Mouse (Mus musculus) embryonic stem cell, embryonic (primary cell): ENCODE results near the gene Dcaf11.

Experiments
- CTCF ChIA-PET, 4 experiments: fragments of 300-600 bp in 2 of 4; fragments of 350-600 bp in 2 of 4; sonication (Branson Sonifier 250); formaldehyde crosslinking; loops; one replicate each; lab custom pipeline; 2022; ENCODE audit warnings: inconsistent platforms in 2 of 4; lab: Charles Lee
- POLR2A ChIA-PET, 4 experiments: fragments of 300-600 bp in 2 of 4; fragments of 350-600 bp in 2 of 4; sonication (Branson Sonifier 250); formaldehyde crosslinking; loops; one replicate each; lab custom pipeline; 2022; ENCODE audit warnings: antibody characterized with exemption in 4 of 4, inconsistent platforms in 1 of 4; lab: Charles Lee

Dcaf11 gene

GRCm38 (mm10) chr14:55584702-55585565, 25.1 kb downstream of the Dcaf11 start, which contains the start of gene Emc9:
Gene Emc9, minus strand, starts transcription at chr14:55585302.
- ChIA-PET POLR2A (interaction anchor here (0.5 to 3.5 kb wide), 35 partner anchors 9 to 691 kb away, joined by 3 to 29 read pairs (median 4); partner anchors contain the start of genes A730061H03Rik (in 3 of the 4), Pck2 (in 3 of the 4), Dcaf11 (in 2 of the 4) and Fitm1 (in 2 of the 4)), CTCF (interaction anchor here in 3 of 4 experiments (0.5 to 1.6 kb wide), 11 partner anchors 10 to 411 kb away, joined by 3 to 6 read pairs (median 4); partner anchors contain the start of genes A730061H03Rik (in 1 of the 3) and Fitm1 (in 1 of the 3))

GRCm38 (mm10) chr14:55585566-55585960, 25.8 kb downstream of the Dcaf11 start:
- ChIA-PET CTCF (interaction anchor here in 3 of 4 experiments (0.5 to 1.6 kb wide), 7 partner anchors 10 to 35 kb away, joined by 3 to 6 read pairs (median 3); partner anchors contain the start of genes A730061H03Rik (in 1 of the 3) and Fitm1 (in 1 of the 3)), POLR2A (interaction anchor here in 3 of 4 experiments (0.6 to 3.5 kb wide), 29 partner anchors 10 to 692 kb away, joined by 3 to 29 read pairs (median 5); partner anchors contain the start of genes A730061H03Rik (in 3 of the 3), Pck2 (in 3 of the 3), Dcaf11 (in 2 of the 3) and Cbln3 (in 1 of the 3))

- ChIA-PET POLR2A (interaction anchor here in 3 of 4 experiments (1.3 to 2.1 kb wide), 5 partner anchors 10 to 49 kb away, joined by 4 to 12 read pairs (median 7); partner anchors contain the start of genes A730061H03Rik (in 1 of the 3), Dcaf11 (in 1 of the 3), Fitm1 (in 1 of the 3) and Ipo4 (in 1 of the 3)), CTCF (no interaction called here)
Observed at GRCm38 (mm10) chr14:55586149-55586548, 26.3 kb downstream of the Dcaf11 start.

GRCm38 (mm10) chr14:55589271-55589670, 29.5 kb downstream of the Dcaf11 start:
- ChIA-PET CTCF (no interaction called here), POLR2A (interaction anchor here in 3 of 4 experiments (1.5 to 7.7 kb wide), 6 partner anchors 12 to 83 kb away, joined by 3 to 85 read pairs (median 15); partner anchors contain the start of genes Fitm1 (in 2 of the 3), Psme1 (in 2 of the 3), Gmpr2 (in 1 of the 3) and Ipo4 (in 1 of the 3))

- CTCF ChIA-PET = interaction anchor here in 3 of 4 experiments (0.6 to 2.2 kb wide), 11 partner anchors 9 to 575 kb away, joined by 3 to 18 read pairs (median 5); partner anchors contain the start of genes A730061H03Rik (in 1 of the 3), Dcaf11 (in 1 of the 3), Mdp1 (in 1 of the 3) and Ngdn (in 1 of the 3)
- POLR2A ChIA-PET = interaction anchor here in 3 of 4 experiments (0.5 to 7.7 kb wide), 40 partner anchors 10 to 575 kb away, joined by 3 to 88 read pairs (median 12); partner anchors contain the start of genes A730061H03Rik (in 3 of the 3), Dcaf11 (in 3 of the 3), Gmpr2 (in 3 of the 3) and Nedd8 (in 3 of the 3)
Observed at GRCm38 (mm10) chr14:55589771-55590448, 30.1 kb downstream of the Dcaf11 start.

- CTCF ChIA-PET = interaction anchor here (0.6 to 2.2 kb wide), 35 partner anchors 10 to 940 kb away, joined by 3 to 18 read pairs (median 4); partner anchors contain the start of genes Dhrs4 (in 2 of the 4), Mdp1 (in 2 of the 4), Rec8 (in 2 of the 4) and A730061H03Rik (in 1 of the 4)
- POLR2A ChIA-PET = interaction anchor here (0.5 to 7.7 kb wide), 89 partner anchors 9 to 1008 kb away, joined by 3 to 88 read pairs (median 5); partner anchors contain the start of genes Gmpr2 (in 4 of the 4), Nedd8 (in 4 of the 4), A730061H03Rik (in 3 of the 4) and Dcaf11 (in 3 of the 4)
Observed at GRCm38 (mm10) chr14:55590748-55591330, 31.0 kb downstream of the Dcaf11 start, which contains the start of gene Psme2. Gene Psme2, minus strand, starts transcription at chr14:55591113.

- ChIA-PET POLR2A (interaction anchor here (0.6 to 7.7 kb wide), 86 partner anchors 9 to 1007 kb away, joined by 3 to 88 read pairs (median 5); partner anchors contain the start of genes Gmpr2 (in 4 of the 4), Nedd8 (in 4 of the 4), A730061H03Rik (in 3 of the 4) and Dcaf11 (in 3 of the 4)), CTCF (interaction anchor here in 3 of 4 experiments (0.6 to 2.2 kb wide), 32 partner anchors 10 to 950 kb away, joined by 3 to 18 read pairs (median 4); partner anchors contain the start of genes Dhrs4 (in 2 of the 3), Mdp1 (in 2 of the 3), Rec8 (in 2 of the 3) and A730061H03Rik (in 1 of the 3))
Observed at GRCm38 (mm10) chr14:55591331-55591891, 31.6 kb downstream of the Dcaf11 start, which contains the start of gene Rnf31. Gene Rnf31, plus strand, starts transcription at chr14:55591708.

- POLR2A ChIA-PET = interaction anchor here in 3 of 4 experiments (0.6 to 7.7 kb wide), 41 partner anchors 9 to 577 kb away, joined by 3 to 88 read pairs (median 11); partner anchors contain the start of genes A730061H03Rik (in 3 of the 3), Dcaf11 (in 3 of the 3), Irf9 (in 3 of the 3) and Psme1 (in 3 of the 3)
- CTCF ChIA-PET = interaction anchor here in 3 of 4 experiments (0.6 to 2.2 kb wide), 11 partner anchors 10 to 950 kb away, joined by 3 to 18 read pairs (median 3); partner anchors contain the start of genes A730061H03Rik (in 1 of the 3), Dcaf11 (in 1 of the 3), Psme1 (in 1 of the 3) and Rec8 (in 1 of the 3)
Observed at GRCm38 (mm10) chr14:55592226-55592625, 32.4 kb downstream of the Dcaf11 start.

GRCm38 (mm10) chr14:55596036-55596690, 36.4 kb downstream of the Dcaf11 start:
- ChIA-PET CTCF (interaction anchor here in 1 of 4 experiments (0.9 kb wide), 1 partner anchor 40 kb away, joined by 3 read pairs; the partner anchor contains the start of gene Ipo4), POLR2A (interaction anchor here in 2 of 4 experiments (1.0 to 7.7 kb wide), 7 partner anchors 11 to 116 kb away, joined by 3 to 85 read pairs (median 6); partner anchors contain the start of genes A730061H03Rik (in 1 of the 2), Dcaf11 (in 1 of the 2), Emc9 (in 1 of the 2) and Fitm1 (in 1 of the 2))

- CTCF ChIA-PET = interaction anchor here in 1 of 4 experiments (0.5 kb wide), 1 partner anchor 121 kb away, joined by 3 read pairs; no protein-coding TSS in a partner anchor
- POLR2A ChIA-PET = interaction anchor here in 1 of 4 experiments (0.7 kb wide), 1 partner anchor 162 kb away, joined by 4 read pairs; no protein-coding TSS in a partner anchor
Observed at GRCm38 (mm10) chr14:55598521-55599390, 39.0 kb downstream of the Dcaf11 start.

- POLR2A ChIA-PET = interaction anchor here in 3 of 4 experiments (0.6 to 5.6 kb wide), 9 partner anchors 12 to 1370 kb away, joined by 3 to 53 read pairs (median 10); partner anchors contain the start of genes Rnf31 (in 3 of the 3), Psme2 (in 2 of the 3), A730061H03Rik (in 1 of the 3) and Dcaf11 (in 1 of the 3)
- CTCF ChIA-PET = no interaction called here
Observed at GRCm38 (mm10) chr14:55603271-55603632, 43.4 kb downstream of the Dcaf11 start, which contains the start of gene Irf9. Gene Irf9, plus strand, starts transcription at chr14:55603571.

- CTCF ChIA-PET = interaction anchor here (0.7 to 1.6 kb wide), 11 partner anchors 10 to 426 kb away, joined by 3 to 7 read pairs (median 4); partner anchors contain the start of genes Dhrs4 (in 1 of the 4), Emc9 (in 1 of the 4), Rabggta (in 1 of the 4) and Rec8 (in 1 of the 4)
- POLR2A ChIA-PET = interaction anchor here (0.5 to 5.6 kb wide), 31 partner anchors 12 to 723 kb away, joined by 3 to 53 read pairs (median 4); partner anchors contain the start of genes Psme2 (in 3 of the 4), Rnf31 (in 3 of the 4), A730061H03Rik (in 2 of the 4) and Gmpr2 (in 2 of the 4)
Observed at GRCm38 (mm10) chr14:55603633-55604576, 44.1 kb downstream of the Dcaf11 start.
